Mouse (Mus musculus) hindbrain, embryonic 14.5 days (tissue): ENCODE results near the gene Bak1. TPM values are rescaled to one million over a fixed set of nuclear protein-coding genes. Genes with fewer than 3 reads are reported as not detected.
"Not testable (repeated sequence)": the region's sequence is repeated elsewhere in the genome, so short reads cannot be mapped to it uniquely, and the experiment has no call there.

ENCODE experiments used
- ATAC-seq: fragments of 200-750 bp; cut with Nextera tagmentation; 2 replicates; pipeline ENCODE4 v1.8.0; 2017; ENCODE audit warnings: moderate number of reproducible peaks, mild to moderate bottlenecking, moderate TSS enrichment, moderate library complexity; ENCODE audit not compliant: low FRiP score
- DNase-seq: peaks from one replicate; pipeline ENCODE4 v3.0.0-alpha.2; 2015; ENCODE audit warnings: low spot score
- H3K27ac ChIP-seq: fragments of 300-500 bp; sonication (generic); 2 replicates; pipeline ENCODE4 v1.5.1; 2014; ENCODE audit warnings: mild to moderate bottlenecking, moderate library complexity
- H3K27me3 ChIP-seq: fragments of 300-500 bp; sonication (generic); 2 replicates; pipeline ENCODE4 v1.6.1; 2014; ENCODE audit warnings: mild to moderate bottlenecking, low read length, mixed read lengths; ENCODE audit not compliant: control insufficient read depth, insufficient read depth
- H3K36me3 ChIP-seq: fragments of 300-500 bp; sonication (generic); replicated peaks from 2 replicates; pipeline ENCODE4 v1.6.1; 2014; ENCODE audit not compliant: control insufficient read depth, insufficient read depth
- H3K4me1 ChIP-seq: fragments of 300-500 bp; sonication (generic); replicated peaks from 2 replicates; pipeline ENCODE4 v1.6.1; 2014; ENCODE audit warnings: antibody characterized with exemption, low read length, mixed read lengths; ENCODE audit not compliant: control insufficient read depth, insufficient read depth
- H3K4me2 ChIP-seq: fragments of 300-500 bp; sonication (generic); replicated peaks from 2 replicates; pipeline ENCODE4 v1.6.1; 2014; ENCODE audit warnings: mild to moderate bottlenecking, moderate library complexity
- H3K4me3 ChIP-seq: fragments of 300-500 bp; sonication (generic); replicated peaks from 2 replicates; pipeline ENCODE4 v1.5.1; 2014; ENCODE audit warnings: mild to moderate bottlenecking, low read length
- H3K9ac ChIP-seq: fragments of 300-500 bp; sonication (generic); 2 replicates; pipeline ENCODE4 v1.6.1; 2014
- H3K9me3 ChIP-seq: fragments of 300-500 bp; sonication (generic); 2 replicates; pipeline ENCODE4 v1.6.1; 2016; ENCODE audit warnings: low read length; ENCODE audit not compliant: control insufficient read depth
- WGBS: fragments of 180-500 bp; shearing (Covaris S2); extraction: QIAGEN DNeasy Blood & Tissue Kit; methylation state at CpG from one replicate; pipeline ENCODE4 v1.1.7; 2014; 5-methylcytosine and 5-hydroxymethylcytosine counted together
- polyA plus RNA-seq: library from polyadenylated mRNA; unstranded; fragments of >200 nt; fragmentation: Nextera tagmentation; extraction: Ambion mirVana; gene quantifications from 2 replicates; pipeline ENCODE4 v1.2.1, GENCODE M21; 2014

The Bak1 gene
- polyA plus RNA-seq, 1 experiment from 2014 or later = 5.9 TPM

- H3K36me3 ChIP-seq = peaks cover 44% of the 10 kb centered on the region
Measured at GRCm38 (mm10) chr17:26981050-26981449, 47.8 kb downstream of the Bak1 start.

GRCm38 (mm10) chr17:26979426-26979825, 49.4 kb downstream of the Bak1 start:
- no peaks in the 10 kb centered on the region for H3K9me3 ChIP-seq
- 82% methylated on average over 2 of the region's 2 CpGs for WGBS

More at GRCm38 (mm10) chr17:26981050-26981449, 47.8 kb downstream of the Bak1 start:
- no peak overlapping the region for H3K4me3 ChIP-seq
- H3K4me1 ChIP-seq = peaks cover 4% of the 10 kb centered on the region; the same call in 1 of the 2 replicates
- WGBS = 81% methylated on average over 2 of the region's 2 CpGs
- H3K9ac ChIP-seq = no peak overlapping the region
- DNase-seq (no peak), ATAC-seq (no peak)
- no peak overlapping the region for H3K27ac ChIP-seq
- H3K9me3 ChIP-seq = no peaks in the 10 kb centered on the region
- H3K27me3 ChIP-seq = no peaks in the 10 kb centered on the region
- no peak overlapping the region for H3K4me2 ChIP-seq

GRCm38 (mm10) chr17:26977354-26977753, 51.5 kb downstream of the Bak1 start:
- peaks cover 60% of the 10 kb centered on the region for H3K36me3 ChIP-seq
- not testable (repeated sequence) for H3K27ac ChIP-seq, DNase-seq, H3K4me3 ChIP-seq, H3K4me2 ChIP-seq, H3K9ac ChIP-seq, H3K9me3 ChIP-seq, H3K27me3 ChIP-seq, ATAC-seq
- 95% methylated on average over 6 of the region's 6 CpGs for WGBS
- H3K4me1 ChIP-seq = peaks cover 27% of the 10 kb centered on the region

More at GRCm38 (mm10) chr17:26979426-26979825, 49.4 kb downstream of the Bak1 start:
- Histone ChIP-seq H3K4me1 (peaks cover 16% of the 10 kb centered on the region), H3K36me3 (peaks cover 60% of the 10 kb centered on the region), H3K9ac (no peak overlapping the region), H3K4me2 (no peak overlapping the region), H3K27me3 (no peaks in the 10 kb centered on the region), H3K4me3 (no peak overlapping the region), H3K27ac (no peak overlapping the region)
- no peak for ATAC-seq
- DNase-seq = no peak

- ATAC-seq (no peak), DNase-seq (no peak)
- H3K4me2 ChIP-seq = no peak overlapping the region
- no peaks in the 10 kb centered on the region for H3K27me3 ChIP-seq
- H3K4me1 ChIP-seq = peaks cover 38% of the 10 kb centered on the region
- no peak overlapping the region for H3K9ac ChIP-seq
- H3K9me3 ChIP-seq = no peaks in the 10 kb centered on the region
- H3K4me3 ChIP-seq = no peak overlapping the region
- no peak overlapping the region for H3K27ac ChIP-seq
- peaks cover 61% of the 10 kb centered on the region for H3K36me3 ChIP-seq
Measured at GRCm38 (mm10) chr17:26975415-26975814, 53.4 kb downstream of the Bak1 start.

- H3K36me3 ChIP-seq = peaks cover 59% of the 10 kb centered on the region
- WGBS = 91% methylated on average over 15 of the region's 15 CpGs
- DNase-seq (no peak), ATAC-seq (no peak)
- H3K4me3 ChIP-seq = no peak overlapping the region; the same call in 1 of the 2 replicates
- H3K4me2 ChIP-seq = peak overlapping the region; percentile 96; the same call in 1 of the 2 replicates
- no peaks in the 10 kb centered on the region for H3K9me3 ChIP-seq
- no peaks in the 10 kb centered on the region for H3K27me3 ChIP-seq
- H3K9ac ChIP-seq = no peak overlapping the region
- peaks cover 38% of the 10 kb centered on the region for H3K4me1 ChIP-seq
- H3K27ac ChIP-seq = no peak overlapping the region
Measured at GRCm38 (mm10) chr17:26974547-26974946, 54.3 kb downstream of the Bak1 start.

- under 1% methylated on average over 72 of the region's 75 CpGs for WGBS
- peak; percentile 98 for ATAC-seq
- Histone ChIP-seq H3K9ac (peak within 1 kb of the TSS; percentile 79), H3K4me3 (peak within 1 kb of the TSS; percentile 92), H3K4me2 (peak within 1 kb of the TSS; percentile 96), H3K4me1 (peaks cover 38% of the 10 kb centered on the region), H3K9me3 (no peaks in the 10 kb centered on the region), H3K27me3 (no peaks in the 10 kb centered on the region), H3K27ac (peak within 1 kb of the TSS; percentile 79), H3K36me3 (peaks cover 50% of the 10 kb centered on the region)
- peak; percentile 95 for DNase-seq
Measured at GRCm38 (mm10) chr17:26972703-26973574, 55.9 kb downstream of the Bak1 start, which contains the start of gene Zbtb9. Gene Zbtb9, plus strand, starts transcription at chr17:26973167.

- Histone ChIP-seq H3K36me3 (peaks cover 50% of the 10 kb centered on the region), H3K27me3 (no peaks in the 10 kb centered on the region), H3K4me2 (peak overlapping the region; percentile 96), H3K4me1 (peaks cover 38% of the 10 kb centered on the region), H3K27ac (peak overlapping the region; percentile 79; the same call in 1 of the 2 replicates), H3K4me3 (peak overlapping the region; percentile 92), H3K9ac (peak overlapping the region; percentile 79), H3K9me3 (no peaks in the 10 kb centered on the region)
- ATAC-seq = no peak
- no peak for DNase-seq
- WGBS = 7% methylated on average over 3 of the region's 3 CpGs
Measured at GRCm38 (mm10) chr17:26972107-26972506, 56.7 kb downstream of the Bak1 start.

GRCm38 (mm10) chr17:26971247-26971905, 57.4 kb downstream of the Bak1 start:
- Histone ChIP-seq H3K4me3 (no peak overlapping the region), H3K9me3 (no peaks in the 10 kb centered on the region), H3K27me3 (no peaks in the 10 kb centered on the region), H3K36me3 (peaks cover 50% of the 10 kb centered on the region), H3K27ac (no peak overlapping the region), H3K4me2 (peak overlapping the region; percentile 96; the same call in 1 of the 2 replicates), H3K9ac (0 out of 2 replicates have a peak overlapping the region, but pooled peaks have one; percentile 79), H3K4me1 (peaks cover 37% of the 10 kb centered on the region)
- ATAC-seq (no peak), DNase-seq (no peak)
- WGBS = 51% methylated on average over 7 of the region's 8 CpGs

- no peaks in the 10 kb centered on the region for H3K9me3 ChIP-seq
- no peak overlapping the region for H3K27ac ChIP-seq
- peaks cover 25% of the 10 kb centered on the region for H3K4me1 ChIP-seq
- H3K27me3 ChIP-seq = no peaks in the 10 kb centered on the region
- ATAC-seq (no peak), DNase-seq (no peak)
- no peak overlapping the region for H3K4me3 ChIP-seq
- H3K9ac ChIP-seq = no peak overlapping the region
- 77% methylated on average over 12 of the region's 12 CpGs for WGBS
- H3K36me3 ChIP-seq = peaks cover 50% of the 10 kb centered on the region
- H3K4me2 ChIP-seq = no peak overlapping the region
Measured at GRCm38 (mm10) chr17:26970221-26970620, 58.6 kb downstream of the Bak1 start.
